Mouse (Mus musculus) small intestine, adult 2 months (tissue): ENCODE data around the gene Gabarapl2.

Experiments
- CTCF ChIP-seq: fragments of 200-500 bp; IDR thresholded peaks from 2 replicates; pipeline ENCODE4 v1.5.1; 2012; ENCODE audit warnings: low read depth, mild to moderate bottlenecking, control low read depth, inconsistent platforms, low read length, moderate library complexity, mixed read lengths; ENCODE audit not compliant: insufficient replicate concordance, insufficient read length; ENCODE audit errors: extremely low read depth
- POLR2A ChIP-seq: fragments of 200-500 bp; IDR thresholded peaks from 2 replicates; pipeline ENCODE4 v1.6.1; 2012; ENCODE audit warnings: low read depth, mild to moderate bottlenecking, control low read depth, inconsistent platforms, low read length, moderate library complexity

GRCm38 (mm10) chr8:111937184-111937583, 3.3 kb upstream of the Gabarapl2 start:
- TF ChIP-seq CTCF (no peak), POLR2A (no peak)
